Mouse (Mus musculus) monocyte, adult 5-6 weeks (primary cell): ENCODE results near the gene Smad9. TPM values are rescaled to one million over a fixed set of nuclear protein-coding genes. Genes with fewer than 3 reads are reported as not detected.
"Not testable (repeated sequence)": the region's sequence is repeated elsewhere in the genome, so short reads cannot be mapped to it uniquely, and the experiment has no call there.

Source experiments
- ATAC-seq: fragments of 153-309, 156-312 bp; replicated peaks from 2 replicates; pipeline ENCODE4 v1.8.0; 2017; ENCODE audit warnings: mild to moderate bottlenecking; ENCODE audit not compliant: low TSS enrichment, insufficient number of reproducible peaks, severe bottlenecking, poor library complexity, low FRiP score
- total RNA-seq: library from RNA; stranded (forward); fragments of 200-1000, 200-491, 200-594 nt; gene quantifications from 3 replicates; pipeline ENCODE4 v1.2.3, GENCODE M21; 2017

Smad9 gene
- total RNA-seq, 1 experiment from 2014 or later, result not detected

GRCm38 (mm10) chr3:54745799-54746198 is 9.6 kb upstream of the Smad9 start:
- ATAC-seq, result no peak

- no peak for ATAC-seq
Observed at GRCm38 (mm10) chr3:54753411-54753810, 2.0 kb upstream of the Smad9 start.

GRCm38 (mm10) chr3:54756058-54756457 is 676 bp downstream of the Smad9 start:
- ATAC-seq, result no peak

- ATAC-seq, result no peak
Observed at GRCm38 (mm10) chr3:54757446-54757845, 2.1 kb downstream of the Smad9 start.

- ATAC-seq, result no peak
Observed at GRCm38 (mm10) chr3:54759211-54759610, 3.8 kb downstream of the Smad9 start.

- ATAC-seq, result no peak
Observed at GRCm38 (mm10) chr3:54760321-54761115, 5.1 kb downstream of the Smad9 start.

GRCm38 (mm10) chr3:54761258-54761657 is 5.9 kb downstream of the Smad9 start:
- no peak for ATAC-seq

- ATAC-seq, result no peak
Observed at GRCm38 (mm10) chr3:54764418-54764817, 9.0 kb downstream of the Smad9 start.

GRCm38 (mm10) chr3:54765521-54765920 is 10.1 kb downstream of the Smad9 start:
- not testable (repeated sequence) for ATAC-seq

GRCm38 (mm10) chr3:54766034-54766433 is 10.7 kb downstream of the Smad9 start:
- no peak for ATAC-seq

- ATAC-seq, result no peak
Observed at GRCm38 (mm10) chr3:54766811-54767210, 11.4 kb downstream of the Smad9 start.

- no peak for ATAC-seq
Observed at GRCm38 (mm10) chr3:54768592-54768991, 13.2 kb downstream of the Smad9 start.

- no peak for ATAC-seq
Observed at GRCm38 (mm10) chr3:54769349-54770275, 14.2 kb downstream of the Smad9 start.

GRCm38 (mm10) chr3:54773613-54774012 is 18.2 kb downstream of the Smad9 start:
- ATAC-seq, result no peak

- ATAC-seq, result no peak
Observed at GRCm38 (mm10) chr3:54775989-54776631, 20.7 kb downstream of the Smad9 start.

- ATAC-seq, result no peak
Observed at GRCm38 (mm10) chr3:54790601-54791000, 35.2 kb downstream of the Smad9 start.

- no peak for ATAC-seq
Observed at GRCm38 (mm10) chr3:54791822-54792677, 36.7 kb downstream of the Smad9 start.

GRCm38 (mm10) chr3:54793762-54794161 is 38.4 kb downstream of the Smad9 start:
- ATAC-seq, result no peak
